Mouse (Mus musculus) forebrain, embryonic 12.5 days (tissue): ENCODE measurements around the gene Foxp1. TPM values are rescaled to one million over a fixed set of nuclear protein-coding genes. Genes with fewer than 3 reads are reported as not detected.

Source experiments
- ATAC-seq: fragments of 200-750 bp; cut with Nextera tagmentation; 2 replicates; pipeline ENCODE4 v1.8.0; 2017; ENCODE audit warnings: moderate TSS enrichment; ENCODE audit not compliant: low FRiP score
- H3K27ac ChIP-seq: fragments of 300-500 bp; sonication (generic); 2 replicates; pipeline ENCODE4 v1.5.1; 2016; ENCODE audit warnings: mild to moderate bottlenecking
- H3K27me3 ChIP-seq: fragments of 300-500 bp; sonication (generic); 2 replicates; pipeline ENCODE4 v1.6.1; 2016; ENCODE audit warnings: mild to moderate bottlenecking
- H3K36me3 ChIP-seq: fragments of 300-500 bp; sonication (generic); replicated peaks from 2 replicates; pipeline ENCODE4 v1.6.1; 2016; ENCODE audit warnings: mild to moderate bottlenecking
- H3K4me1 ChIP-seq: fragments of 300-500 bp; sonication (generic); 2 replicates; pipeline ENCODE4 v1.6.1; 2016
- H3K4me2 ChIP-seq: fragments of 300-500 bp; sonication (generic); 2 replicates; pipeline ENCODE4 v1.6.1; 2016; ENCODE audit warnings: mild to moderate bottlenecking, moderate library complexity
- H3K4me3 ChIP-seq: fragments of 300-500 bp; sonication (generic); replicated peaks from 2 replicates; pipeline ENCODE4 v1.5.1; 2016; ENCODE audit warnings: mild to moderate bottlenecking
- H3K9ac ChIP-seq: fragments of 300-500 bp; sonication (generic); 2 replicates; pipeline ENCODE4 v1.6.1; 2016; ENCODE audit warnings: mild to moderate bottlenecking
- H3K9me3 ChIP-seq: fragments of 300-500 bp; sonication (generic); 2 replicates; pipeline ENCODE4 v1.6.1; 2016
- WGBS: fragments of 180-500 bp; shearing (Covaris S2); methylation state at CpG from one replicate; pipeline ENCODE4 v1.1.7; 2016; 5-methylcytosine and 5-hydroxymethylcytosine counted together
- polyA plus RNA-seq: library from polyadenylated mRNA; unstranded; fragments of >200 nt; fragmentation: Nextera tagmentation; extraction: Ambion mirVana; gene quantifications from 2 replicates; pipeline ENCODE4 v1.2.1, GENCODE M21; 2016

The Foxp1 gene
- polyA plus RNA-seq, 1 experiment from 2014 or later: 77.3 TPM

- Histone ChIP-seq H3K36me3 (no peaks in the 10 kb centered on the region), H3K4me1 (peaks cover 56% of the 10 kb centered on the region), H3K9ac (no peak overlapping the region), H3K27ac (no peak overlapping the region), H3K4me2 (no peak overlapping the region), H3K27me3 (peaks cover 11% of the 10 kb centered on the region), H3K4me3 (no peak overlapping the region), H3K9me3 (no peaks in the 10 kb centered on the region)
- ATAC-seq: no peak
- WGBS: 61% methylated on average over 6 of the region's 6 CpGs
Measured at GRCm38 (mm10) chr6:99207226-99207885, 315.2 kb downstream of the Foxp1 start.

GRCm38 (mm10) chr6:99206437-99206870 is 316.1 kb downstream of the Foxp1 start:
- H3K4me1 ChIP-seq: peaks cover 59% of the 10 kb centered on the region

GRCm38 (mm10) chr6:99205587-99206436 is 316.7 kb downstream of the Foxp1 start:
- Histone ChIP-seq H3K4me1 (peaks cover 65% of the 10 kb centered on the region), H3K9me3 (no peaks in the 10 kb centered on the region), H3K27me3 (peaks cover 11% of the 10 kb centered on the region), H3K36me3 (no peaks in the 10 kb centered on the region), H3K4me2 (peak overlapping the region; percentile 50), H3K9ac (no peak overlapping the region), H3K27ac (no peak overlapping the region), H3K4me3 (no peak overlapping the region)
- ATAC-seq: no peak
- WGBS: 26% methylated on average over 13 of the region's 13 CpGs

More at GRCm38 (mm10) chr6:99206437-99206870, 316.1 kb downstream of the Foxp1 start:
- WGBS: 36% methylated on average over 5 of the region's 5 CpGs
- Histone ChIP-seq H3K4me3 (no peak overlapping the region), H3K27ac (no peak overlapping the region), H3K9ac (no peak overlapping the region), H3K36me3 (no peaks in the 10 kb centered on the region), H3K9me3 (no peaks in the 10 kb centered on the region), H3K4me2 (peak overlapping the region; percentile 11; the same call in 1 of the 2 replicates), H3K27me3 (peaks cover 11% of the 10 kb centered on the region)
- no peak for ATAC-seq

- Histone ChIP-seq H3K4me3 (0 out of 2 replicates have a peak overlapping the region, but pooled peaks have one; percentile 1), H3K36me3 (no peaks in the 10 kb centered on the region), H3K27me3 (peaks cover 11% of the 10 kb centered on the region), H3K27ac (peak overlapping the region; percentile 78), H3K9ac (0 out of 2 replicates have a peak overlapping the region, but pooled peaks have one; percentile 1), H3K4me2 (peak overlapping the region; percentile 50), H3K9me3 (no peaks in the 10 kb centered on the region), H3K4me1 (peaks cover 72% of the 10 kb centered on the region)
- 4% methylated on average over 7 of the region's 7 CpGs for WGBS
- no peak for ATAC-seq
Measured at GRCm38 (mm10) chr6:99204780-99205586, 317.5 kb downstream of the Foxp1 start.

- peak; percentile 42; the same call in 1 of the 2 replicates for ATAC-seq
- Histone ChIP-seq H3K9me3 (no peaks in the 10 kb centered on the region), H3K4me1 (peaks cover 76% of the 10 kb centered on the region), H3K27ac (peak overlapping the region; percentile 78), H3K36me3 (no peaks in the 10 kb centered on the region), H3K4me2 (peak overlapping the region; percentile 50), H3K4me3 (peak overlapping the region; percentile 10; the same call in 1 of the 2 replicates), H3K27me3 (peaks cover 11% of the 10 kb centered on the region), H3K9ac (0 out of 2 replicates have a peak overlapping the region, but pooled peaks have one; percentile 1)
- WGBS: under 1% methylated on average over 14 of the region's 14 CpGs
Measured at GRCm38 (mm10) chr6:99204052-99204779, 318.3 kb downstream of the Foxp1 start.

GRCm38 (mm10) chr6:99203231-99203630 is 319.3 kb downstream of the Foxp1 start:
- 3% methylated on average over 11 of the region's 11 CpGs for WGBS
- H3K4me3 ChIP-seq: peak overlapping the region; percentile 17
- H3K36me3 ChIP-seq: no peaks in the 10 kb centered on the region
- no peaks in the 10 kb centered on the region for H3K9me3 ChIP-seq
- no peak overlapping the region for H3K9ac ChIP-seq
- H3K27ac ChIP-seq: peak overlapping the region; percentile 81
- peaks cover 76% of the 10 kb centered on the region for H3K4me1 ChIP-seq
- H3K4me2 ChIP-seq: peak overlapping the region; percentile 48
- peaks cover 9% of the 10 kb centered on the region for H3K27me3 ChIP-seq
- peak; percentile 12 for ATAC-seq

GRCm38 (mm10) chr6:99202781-99203180 is 319.7 kb downstream of the Foxp1 start:
- no peak overlapping the region for H3K9ac ChIP-seq
- peak; percentile 16; the same call in 1 of the 2 replicates for ATAC-seq
- H3K4me3 ChIP-seq: peak overlapping the region; percentile 17; the same call in 1 of the 2 replicates
- H3K4me2 ChIP-seq: peak overlapping the region; percentile 48
- H3K36me3 ChIP-seq: no peaks in the 10 kb centered on the region
- peaks cover 7% of the 10 kb centered on the region for H3K27me3 ChIP-seq
- no peaks in the 10 kb centered on the region for H3K9me3 ChIP-seq
- H3K27ac ChIP-seq: peak overlapping the region; percentile 81
- WGBS: 19% methylated on average over 4 of the region's 4 CpGs
- peaks cover 75% of the 10 kb centered on the region for H3K4me1 ChIP-seq

GRCm38 (mm10) chr6:99201271-99201705 is 321.2 kb downstream of the Foxp1 start:
- no peaks in the 10 kb centered on the region for H3K36me3 ChIP-seq
- H3K4me1 ChIP-seq: peaks cover 62% of the 10 kb centered on the region
- peak overlapping the region; percentile 42 for H3K4me2 ChIP-seq
- H3K4me3 ChIP-seq: no peak overlapping the region
- no peak overlapping the region for H3K9ac ChIP-seq
- no peaks in the 10 kb centered on the region for H3K9me3 ChIP-seq
- ATAC-seq: peak; percentile 79
- peak overlapping the region; percentile 61 for H3K27ac ChIP-seq
- WGBS: 2% methylated on average over 4 of the region's 4 CpGs
- peaks cover 7% of the 10 kb centered on the region for H3K27me3 ChIP-seq

GRCm38 (mm10) chr6:99200656-99201055 is 321.9 kb downstream of the Foxp1 start:
- no peak overlapping the region for H3K4me3 ChIP-seq
- no peak for ATAC-seq
- peak overlapping the region; percentile 42 for H3K4me2 ChIP-seq
- no peaks in the 10 kb centered on the region for H3K9me3 ChIP-seq
- peaks cover under 1% of the 10 kb centered on the region; the same call in 1 of the 2 replicates for H3K27me3 ChIP-seq
- H3K27ac ChIP-seq: peak overlapping the region; percentile 61
- H3K4me1 ChIP-seq: peaks cover 56% of the 10 kb centered on the region
- H3K9ac ChIP-seq: no peak overlapping the region
- WGBS: 7% methylated on average over 11 of the region's 11 CpGs
- no peaks in the 10 kb centered on the region for H3K36me3 ChIP-seq

- Histone ChIP-seq H3K36me3 (no peaks in the 10 kb centered on the region), H3K9me3 (no peaks in the 10 kb centered on the region), H3K27ac (no peak overlapping the region), H3K4me2 (no peak overlapping the region), H3K4me1 (peaks cover 42% of the 10 kb centered on the region), H3K9ac (no peak overlapping the region), H3K27me3 (no peaks in the 10 kb centered on the region), H3K4me3 (no peak overlapping the region)
- ATAC-seq: no peak
- WGBS: 91% methylated on average over 4 of the region's 4 CpGs
Measured at GRCm38 (mm10) chr6:99199277-99199676, 323.2 kb downstream of the Foxp1 start.

- no peak overlapping the region for H3K9ac ChIP-seq
- H3K9me3 ChIP-seq: no peaks in the 10 kb centered on the region
- no peak for ATAC-seq
- H3K4me2 ChIP-seq: no peak overlapping the region
- WGBS: 64% methylated on average over 8 of the region's 8 CpGs
- peaks cover 40% of the 10 kb centered on the region for H3K4me1 ChIP-seq
- H3K4me3 ChIP-seq: no peak overlapping the region
- H3K27ac ChIP-seq: no peak overlapping the region
- no peaks in the 10 kb centered on the region; the same call in 1 of the 2 replicates for H3K27me3 ChIP-seq
- no peaks in the 10 kb centered on the region for H3K36me3 ChIP-seq
Measured at GRCm38 (mm10) chr6:99193697-99194096, 328.8 kb downstream of the Foxp1 start.
